Mouse (Mus musculus): ENCODE measurements around the gene Map2k3. TPM values are rescaled to one million over a fixed set of nuclear protein-coding genes. Genes with fewer than 3 reads are reported as not detected.
"Not testable (repeated sequence)": the region's sequence is repeated elsewhere in the genome, so short reads cannot be mapped to it uniquely, and the experiment has no call there.

Gene Map2k3
- 100 to 1,000 TPM in 3 of 4 experiments, 10 to 100 TPM in 1; 99.8 to 162 (median 122) TPM for total RNA-seq (2022)

DNA sequence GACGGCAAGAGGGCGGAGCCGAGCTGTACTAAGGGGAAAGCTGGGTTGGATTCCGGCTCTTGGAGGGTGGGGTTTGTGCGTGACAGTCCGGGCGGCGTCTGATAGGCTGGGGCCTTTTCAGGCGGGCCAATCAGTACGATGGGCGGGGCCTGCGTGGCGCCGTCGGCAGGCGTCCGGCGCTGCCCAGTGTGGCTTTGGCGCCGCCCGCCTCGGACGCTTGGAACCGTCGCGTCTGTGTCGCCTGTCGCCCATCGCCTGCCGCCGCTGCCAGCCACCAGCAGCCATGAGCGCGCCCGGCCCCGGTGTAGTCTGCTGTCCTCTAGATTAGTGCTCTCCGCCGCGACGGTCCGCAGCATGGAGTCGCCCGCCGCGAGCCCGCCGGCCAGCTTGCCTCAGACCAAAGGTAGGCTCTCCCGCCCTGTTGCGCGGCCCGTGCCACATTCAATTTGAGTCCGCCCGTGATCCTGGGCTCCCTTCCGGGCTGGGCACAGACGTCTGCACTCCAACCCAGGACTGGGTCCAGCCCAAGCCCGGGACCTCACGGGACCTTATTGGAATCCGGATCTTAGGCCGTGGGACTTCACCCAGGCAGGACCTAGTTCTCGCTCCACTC is at the start of gene Map2k3:
TSS of gene Map2k3 (plus strand) at position 165 of the 613 bp plus-strand sequence.
- peak; percentile 96 for DNase-seq

DNA sequence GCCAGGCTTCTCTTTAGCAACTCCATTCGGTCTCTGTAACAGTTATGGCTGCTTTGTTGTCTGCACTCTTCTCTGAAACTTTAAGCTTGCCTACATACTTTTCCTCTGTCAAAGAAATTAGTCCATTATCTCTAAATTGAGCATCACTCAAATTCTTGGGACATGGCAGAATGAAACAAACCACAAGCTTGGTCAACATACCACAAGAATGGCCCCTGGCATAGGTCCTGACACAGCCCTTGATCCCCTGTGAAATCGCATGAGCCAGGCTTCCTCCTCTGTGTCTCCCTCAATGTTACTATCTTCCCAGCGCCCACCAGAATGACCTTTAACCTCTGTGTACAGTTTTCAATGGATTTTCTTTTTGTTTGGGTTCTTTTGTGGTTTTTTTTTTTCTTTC is 49.4 kb upstream of the Map2k3 start:
- DNase-seq, result no peak

GRCm38 (mm10) chr11:60886986-60887385 is 44.8 kb upstream of the Map2k3 start:
- not testable (repeated sequence) for DNase-seq

GRCm38 (mm10) chr11:60889861-60890260 is 42.0 kb upstream of the Map2k3 start:
- no peak for DNase-seq

GRCm38 (mm10) chr11:60890286-60890685 is 41.5 kb upstream of the Map2k3 start:
- DNase-seq, result no peak

GRCm38 (mm10) chr11:60890744-60891143 is 41.1 kb upstream of the Map2k3 start:
- no peak for DNase-seq

GRCm38 (mm10) chr11:60895915-60896314 is 35.9 kb upstream of the Map2k3 start:
- DNase-seq, result no peak

DNA sequence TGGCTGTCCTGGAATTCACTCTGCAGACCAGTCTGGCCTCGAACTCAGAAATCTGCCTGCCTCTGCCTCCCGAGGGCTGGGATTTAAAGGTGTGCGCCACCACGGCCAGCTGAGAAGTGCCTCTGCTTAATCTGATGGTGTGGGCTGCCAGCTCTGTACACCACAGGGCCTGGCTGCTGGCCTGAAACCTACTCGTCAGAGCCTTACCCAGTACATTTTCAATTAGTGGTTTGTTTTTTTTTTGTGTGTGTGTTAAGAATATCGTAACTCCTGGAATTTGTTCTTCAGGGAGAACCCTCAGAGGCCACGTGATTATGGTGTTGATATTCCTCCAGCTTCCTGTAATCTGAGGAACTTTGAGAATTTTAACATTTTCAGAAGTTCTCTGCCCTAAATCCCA is 29.8 kb upstream of the Map2k3 start:
- DNase-seq, result no peak

DNA sequence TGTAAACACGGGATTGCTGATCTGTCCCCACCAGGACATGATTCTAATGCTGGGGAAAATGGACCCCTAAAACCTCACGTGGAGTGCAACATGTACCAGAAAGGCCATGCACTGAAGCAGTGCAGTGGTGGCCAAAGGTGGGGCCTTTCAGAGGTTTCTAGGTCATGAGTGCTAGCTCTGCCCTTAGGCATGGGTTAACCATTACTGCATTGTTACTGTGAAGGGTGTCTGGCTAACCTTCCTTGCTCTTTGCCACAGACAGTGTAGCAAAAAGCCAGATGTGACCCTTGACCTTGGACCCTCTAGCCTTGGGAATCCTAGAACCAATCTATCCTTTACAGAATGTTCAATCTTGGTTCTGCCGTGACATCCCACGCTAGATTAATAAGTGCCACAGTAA is 29.3 kb upstream of the Map2k3 start:
- DNase-seq, result no peak

GRCm38 (mm10) chr11:60903661-60904061 is 28.2 kb upstream of the Map2k3 start:
- no peak for DNase-seq

DNA sequence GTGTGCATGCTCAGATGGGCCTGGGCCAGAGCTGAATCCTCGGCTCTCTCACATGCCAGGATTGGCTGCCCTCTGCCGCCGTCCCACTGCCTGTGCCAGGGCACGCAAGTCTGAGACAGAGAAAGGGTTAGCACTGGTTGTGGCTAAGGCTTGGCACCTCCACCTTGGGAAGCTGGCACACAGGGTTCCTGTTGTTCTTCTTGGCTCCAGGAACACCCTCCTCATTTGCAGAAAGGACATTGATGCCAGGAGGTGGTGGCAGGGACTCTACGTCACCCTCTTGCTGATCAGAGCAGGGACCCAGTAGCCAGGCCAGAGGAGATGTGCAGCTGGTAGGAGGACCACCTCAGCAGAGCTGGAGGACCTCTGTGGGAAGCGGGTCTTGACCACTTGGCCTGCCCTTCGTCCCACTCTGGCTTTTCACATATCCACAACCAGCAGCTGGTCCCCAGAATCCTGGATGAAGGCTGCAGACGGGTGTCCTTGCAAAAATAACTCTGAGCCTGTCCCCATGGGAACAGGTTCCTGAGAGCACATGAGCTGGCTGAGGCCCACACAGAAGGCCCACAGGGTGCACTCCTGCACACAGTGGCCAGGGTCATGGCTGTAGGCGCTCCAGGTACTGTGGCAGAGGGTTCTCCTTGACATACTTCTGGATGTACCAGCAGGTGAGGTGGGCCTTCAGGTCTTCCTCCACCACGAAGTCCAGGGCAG is 26.3 kb upstream of the Map2k3 start:
- DNase-seq, result no peak

DNA sequence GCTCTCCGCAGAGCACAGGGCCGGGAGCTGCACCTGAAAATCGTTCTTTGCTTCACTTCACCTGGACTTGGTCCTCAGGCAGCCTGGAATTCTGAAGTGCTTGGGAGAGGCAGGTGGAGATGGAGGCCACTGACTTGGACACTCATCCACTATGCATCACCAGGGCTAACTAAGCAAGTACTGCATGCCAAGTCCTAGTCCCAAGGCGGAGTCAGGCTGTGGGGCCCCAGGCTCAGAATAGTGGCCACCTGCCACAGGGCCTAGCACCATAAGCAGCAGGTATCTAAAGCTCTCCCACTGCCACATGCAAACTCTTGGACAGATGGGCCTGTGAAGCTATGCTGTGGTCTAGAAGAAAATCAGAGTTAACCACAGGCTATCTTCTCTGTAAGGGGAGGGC is 25.4 kb upstream of the Map2k3 start:
- DNase-seq, result no peak

GRCm38 (mm10) chr11:60908073-60908472 is 23.8 kb upstream of the Map2k3 start:
- DNase-seq, result no peak

DNA sequence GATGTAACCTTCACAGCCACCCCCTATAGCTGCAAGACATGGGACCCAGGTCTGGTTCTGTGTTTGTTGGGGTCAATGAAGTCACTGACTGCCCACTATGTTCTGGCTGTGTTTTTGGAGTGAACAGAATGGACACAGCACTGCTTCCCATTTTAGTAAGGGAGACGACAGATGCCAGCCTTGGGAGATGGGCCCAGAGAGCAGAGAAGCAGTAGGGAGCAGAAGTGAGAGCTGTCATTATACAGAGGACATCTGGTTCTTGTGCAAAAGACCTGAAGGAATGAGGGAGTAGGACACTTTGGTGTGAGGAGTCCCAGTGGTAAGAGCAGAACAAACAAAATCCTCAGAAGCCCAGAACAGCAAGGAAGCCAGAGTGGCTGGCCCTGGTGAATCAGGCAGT is 22.2 kb upstream of the Map2k3 start:
- DNase-seq, result no peak

DNA sequence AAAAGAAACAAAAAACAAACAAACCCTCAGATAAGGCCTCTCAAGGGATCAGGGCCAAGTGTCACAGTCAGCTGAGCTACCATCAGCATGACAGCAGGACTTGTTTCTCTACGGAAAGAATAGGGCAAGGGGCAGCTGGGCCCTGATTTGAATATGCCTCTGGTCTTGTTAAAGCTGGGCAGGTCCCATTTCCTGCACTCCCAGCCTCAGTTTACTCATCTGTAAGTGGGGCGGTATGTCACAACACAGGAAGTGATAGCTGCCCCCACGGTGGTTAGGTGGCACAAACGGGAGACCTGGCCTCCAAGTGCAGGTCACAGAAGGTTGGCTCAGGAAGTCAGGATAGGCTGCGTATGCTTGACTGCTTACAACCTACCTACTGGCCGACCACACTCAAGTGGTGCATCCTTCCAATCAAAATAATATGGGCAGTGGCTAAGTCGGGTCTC is 19.3 kb upstream of the Map2k3 start:
- DNase-seq, result no peak

DNA sequence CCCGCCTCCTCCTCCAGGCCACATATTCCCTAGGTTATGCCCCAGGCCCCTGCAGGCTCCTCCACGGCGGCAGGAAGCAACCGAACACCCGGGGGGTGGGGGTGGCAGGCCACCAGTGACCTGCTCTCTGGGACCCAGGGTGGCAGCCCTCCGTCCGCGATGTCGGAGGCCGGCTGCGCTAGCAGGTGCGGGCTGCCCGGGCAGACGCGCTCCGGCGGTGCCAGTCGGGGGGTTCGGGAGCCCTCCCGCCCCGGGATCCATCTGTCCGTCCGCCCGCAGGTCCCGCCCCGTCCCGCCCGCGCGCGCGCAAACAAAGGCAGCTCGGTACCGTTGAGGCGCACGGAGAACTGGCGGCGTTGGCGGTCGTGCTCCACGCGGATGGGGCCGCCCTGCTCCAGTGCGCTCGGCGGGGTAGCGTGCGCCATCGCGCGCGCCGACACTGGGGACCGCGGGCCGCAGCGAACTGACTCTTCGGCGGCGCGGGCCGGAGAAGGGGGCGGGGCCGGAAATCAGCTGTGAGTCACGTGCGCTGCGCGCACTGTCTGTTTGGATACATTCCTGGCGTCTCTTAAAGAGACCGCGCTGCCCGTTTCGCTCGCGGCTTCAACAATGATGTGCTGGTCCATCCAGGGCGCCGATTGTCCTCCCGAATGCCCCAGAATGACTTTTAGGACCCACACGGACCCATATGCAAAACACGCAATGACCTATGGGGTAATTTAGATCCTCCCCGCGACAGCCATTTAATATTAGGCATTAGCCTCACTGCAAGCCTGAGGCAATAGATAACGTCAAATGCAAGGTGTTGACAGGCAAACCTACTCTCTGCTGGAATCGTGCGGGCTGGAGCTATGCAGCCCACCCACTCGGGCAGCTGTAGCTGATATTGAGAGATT is 18.3 kb upstream of the Map2k3 start:
- peak; percentile 81 for DNase-seq

DNA sequence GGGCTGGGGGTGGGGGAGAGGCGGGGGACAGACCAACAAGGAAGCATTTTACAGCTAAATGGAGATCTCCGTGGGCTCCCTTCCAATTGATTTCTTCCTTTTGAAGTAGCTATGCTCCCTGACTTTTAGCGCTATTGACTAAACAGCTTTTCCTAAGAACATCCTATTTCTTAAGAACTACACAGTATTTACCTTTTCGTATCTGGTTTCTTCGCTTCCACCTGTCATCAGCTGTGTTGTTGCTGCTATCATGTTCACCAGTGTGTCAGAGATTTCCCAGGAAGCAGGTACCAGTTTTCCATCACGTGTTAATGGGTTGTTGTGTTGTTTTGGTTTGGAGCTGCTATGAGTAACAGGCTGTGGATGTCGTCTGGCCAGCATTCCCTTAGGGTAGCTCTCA is 17.3 kb upstream of the Map2k3 start, which contains the start of gene Natd1:
TSS of gene Natd1 (minus strand) at position 260 of the 400 bp plus-strand sequence.
- no peak for DNase-seq

GRCm38 (mm10) chr11:60915201-60915600 is 16.6 kb upstream of the Map2k3 start:
- no peak for DNase-seq

- no peak for DNase-seq
Measured at GRCm38 (mm10) chr11:60920021-60920420, 11.8 kb upstream of the Map2k3 start.

GRCm38 (mm10) chr11:60922195-60922594 is 9.6 kb upstream of the Map2k3 start:
- DNase-seq, result no peak

DNA sequence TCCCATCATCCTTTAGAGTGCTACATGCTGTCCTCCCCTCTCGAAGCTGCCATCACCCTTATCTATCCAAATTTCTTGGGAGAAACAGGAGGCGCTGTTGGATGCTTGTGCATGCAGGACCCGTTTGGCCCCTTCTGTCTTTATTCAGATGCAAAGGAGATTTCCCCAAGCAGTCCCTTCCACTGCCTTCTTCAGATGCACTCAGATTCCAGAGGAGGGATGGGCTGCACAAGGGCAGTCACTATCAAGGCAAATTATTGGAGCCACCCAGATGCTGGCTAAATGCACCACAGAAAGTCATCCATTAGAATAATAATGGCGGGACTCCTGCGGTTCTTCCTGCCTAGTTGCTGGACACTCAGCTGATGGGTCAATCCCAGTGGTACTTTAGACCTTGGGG is 8.9 kb upstream of the Map2k3 start:
- no peak for DNase-seq

GRCm38 (mm10) chr11:60924498-60924897 is 7.3 kb upstream of the Map2k3 start:
- no peak for DNase-seq

- no peak for DNase-seq
Measured at GRCm38 (mm10) chr11:60924981-60925380, 6.9 kb upstream of the Map2k3 start.

Data from adrenal gland, adult 8-10 months (tissue).